Mouse (Mus musculus) adrenal gland, adult 8-10 months (tissue): ENCODE measurements around the gene Fkbp6. TPM values are rescaled to one million over a fixed set of nuclear protein-coding genes. Genes with fewer than 3 reads are reported as not detected.

Experiments used
- DNase-seq: peaks from one replicate; pipeline ENCODE4 v3.0.0; 2022
- total RNA-seq, 4 experiments: library from RNA; stranded (reverse); gene quantifications; 2 replicates each; pipeline ENCODE4 v1.2.4; 2022

Fkbp6 gene
- total RNA-seq, 4 experiments from 2014 or later: 0.21 to 0.52 TPM; not detected in 2

DNA sequence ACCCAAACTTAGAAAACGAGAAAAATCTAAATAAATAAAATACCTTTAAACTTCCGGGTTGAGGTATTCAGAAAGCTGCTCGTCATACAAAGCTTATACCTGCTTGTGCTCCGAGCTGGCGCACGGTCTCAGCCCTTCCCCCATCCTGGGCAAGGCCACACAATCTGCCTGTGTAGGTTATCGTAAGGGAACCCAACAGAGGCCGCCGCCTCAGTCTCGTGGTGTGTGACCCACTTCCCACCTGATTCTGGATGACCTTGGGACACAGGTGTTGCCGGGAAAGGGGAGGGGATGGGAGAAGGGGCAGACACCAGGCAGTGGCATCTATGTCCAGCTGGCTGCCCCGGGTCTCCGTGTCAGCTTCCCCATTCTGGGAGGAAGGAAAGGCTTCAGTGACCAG lies 1.8 kb upstream of the Fkbp6 start:
- no peak for DNase-seq

DNA sequence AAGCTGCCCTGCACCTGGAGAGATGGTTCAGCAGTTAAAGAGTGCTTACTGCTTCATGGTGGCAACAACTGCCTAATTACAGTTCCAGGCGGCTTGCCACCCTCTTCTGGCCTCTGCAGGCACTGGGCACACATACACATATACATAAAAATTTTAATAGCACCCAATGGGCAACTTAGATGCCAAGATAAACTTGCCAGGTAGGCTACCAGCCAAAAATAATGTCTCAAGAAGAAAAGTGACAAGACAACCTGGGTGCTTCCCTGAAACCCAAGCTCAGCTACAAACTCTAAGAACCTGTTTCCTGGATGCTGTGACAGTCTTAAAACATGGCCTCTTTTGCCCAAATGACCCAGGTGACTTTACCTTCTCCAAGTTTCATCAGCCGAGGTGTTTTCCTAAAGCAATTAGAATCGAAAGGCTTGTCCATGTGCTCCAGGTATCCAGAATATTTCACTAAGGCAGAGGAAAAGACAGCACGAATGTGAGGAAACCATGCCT lies 2.3 kb downstream of the Fkbp6 start:
- no peak for DNase-seq

DNA sequence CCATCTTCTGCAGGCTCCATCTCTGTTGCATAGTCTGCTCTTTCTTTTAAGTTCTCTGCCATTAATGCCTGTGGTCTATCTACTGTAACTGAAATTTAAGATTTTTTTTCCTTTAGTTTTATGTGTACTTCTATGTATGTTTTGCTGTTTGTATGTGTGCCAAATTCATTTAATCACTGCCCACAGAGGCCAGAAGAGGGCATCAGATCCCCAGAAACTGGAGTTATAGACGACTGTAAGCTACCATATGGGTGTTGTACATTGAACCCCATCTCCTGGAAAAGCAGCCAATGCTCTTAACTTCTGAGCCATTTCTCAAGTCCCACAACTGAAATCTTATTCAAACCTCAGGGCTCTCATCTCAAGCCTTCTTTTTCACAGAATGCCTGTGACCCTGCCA lies 3.4 kb downstream of the Fkbp6 start:
- DNase-seq: no peak

DNA sequence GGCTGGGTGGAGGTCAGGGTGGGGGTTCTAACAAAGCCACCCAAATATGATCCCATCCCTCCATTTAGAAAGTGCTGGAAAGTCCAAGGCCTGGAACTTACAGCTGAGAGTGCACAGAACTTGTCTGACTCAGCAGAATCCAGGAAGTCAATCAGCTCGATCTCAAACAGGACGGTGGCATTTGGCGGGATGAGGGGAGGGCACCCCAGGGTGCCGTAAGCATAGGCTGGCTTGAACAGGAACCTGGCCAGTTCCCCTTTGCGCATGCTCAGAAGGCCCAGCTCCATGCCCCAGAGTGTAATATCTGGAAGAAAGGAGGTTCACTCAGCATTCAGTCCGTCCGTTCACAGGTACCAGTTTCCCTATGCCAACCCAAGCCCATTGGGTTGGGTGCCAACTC lies 3.9 kb downstream of the Fkbp6 start:
- no peak for DNase-seq

DNA sequence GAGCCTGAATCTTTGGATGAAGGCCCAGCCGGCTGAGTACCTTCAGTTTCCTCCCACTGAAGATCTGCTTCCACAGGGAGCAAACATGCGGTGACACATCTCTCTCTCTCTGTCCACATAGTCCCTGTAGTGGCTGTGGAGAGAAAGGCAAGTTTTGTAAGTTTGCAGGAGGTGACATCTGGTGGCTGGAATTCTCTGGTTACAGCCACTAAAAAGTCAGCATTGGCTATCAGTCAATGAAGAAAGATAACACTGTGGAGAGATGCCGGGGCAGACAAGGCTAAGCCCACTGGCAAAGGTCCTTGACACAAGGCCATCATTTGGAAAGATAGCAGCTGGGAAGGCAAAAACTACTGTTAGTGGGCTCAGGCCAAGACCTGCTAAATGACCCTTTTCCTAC lies 12.3 kb downstream of the Fkbp6 start:
- DNase-seq: peak; percentile 42

DNA sequence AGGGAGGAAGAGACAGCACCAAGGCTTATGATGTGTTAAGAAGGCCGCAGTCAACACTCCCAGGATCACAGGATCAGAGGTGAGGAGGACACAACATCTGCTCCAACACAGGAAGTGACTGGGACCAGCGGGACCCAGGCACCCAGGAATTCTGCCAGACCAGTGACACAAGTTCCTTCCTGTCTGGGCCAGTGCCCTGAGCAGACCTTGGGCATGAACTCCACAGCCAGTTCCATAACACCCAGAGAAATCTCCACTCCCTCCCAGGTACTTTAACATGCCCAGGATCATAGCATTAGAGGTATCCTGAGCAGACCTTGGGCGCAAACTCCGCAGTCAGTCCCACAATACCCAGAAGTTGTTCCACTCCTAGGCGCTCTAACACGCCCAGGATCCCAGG lies 18.7 kb downstream of the Fkbp6 start:
- no peak for DNase-seq

DNA sequence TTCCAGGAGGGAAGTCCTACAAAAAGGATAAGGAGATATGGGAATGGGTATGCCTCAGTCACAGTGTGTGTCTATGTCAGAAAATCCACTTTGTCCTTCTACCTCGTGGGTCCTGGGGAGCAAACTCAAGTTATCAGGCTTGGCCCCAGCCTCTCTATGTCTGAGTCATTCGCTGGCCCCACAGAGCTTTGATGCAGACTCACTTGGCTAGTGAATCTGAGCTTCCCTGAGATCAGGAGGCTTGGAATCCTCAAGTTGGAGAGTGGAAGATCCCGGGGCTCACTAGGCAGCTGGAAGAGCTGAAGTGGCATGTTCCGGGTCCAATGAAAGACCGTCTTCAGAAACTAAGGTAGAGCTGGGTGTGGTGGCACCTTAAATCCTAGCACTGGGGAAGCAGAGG lies 19.6 kb downstream of the Fkbp6 start:
- no peak for DNase-seq

DNA sequence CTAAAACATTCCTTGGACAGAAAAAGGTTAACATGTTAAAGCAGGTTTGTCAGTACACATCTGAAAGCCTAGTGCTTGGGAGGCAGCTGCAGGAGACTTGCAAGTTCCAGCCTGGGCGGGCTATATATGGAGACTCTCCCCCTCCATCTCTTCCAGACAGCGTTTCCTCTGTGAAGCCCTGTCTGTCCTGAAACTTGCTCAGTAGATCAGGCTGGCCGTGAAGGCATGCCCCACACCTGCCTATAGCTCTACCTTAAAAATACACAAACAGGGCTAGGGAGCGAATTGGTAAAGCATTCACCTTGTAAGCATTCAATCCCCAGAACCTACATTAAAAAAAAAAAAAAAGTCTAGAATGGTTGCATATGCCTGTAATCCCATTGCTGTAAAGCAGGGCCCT lies 20.4 kb downstream of the Fkbp6 start:
- DNase-seq: no peak

DNA sequence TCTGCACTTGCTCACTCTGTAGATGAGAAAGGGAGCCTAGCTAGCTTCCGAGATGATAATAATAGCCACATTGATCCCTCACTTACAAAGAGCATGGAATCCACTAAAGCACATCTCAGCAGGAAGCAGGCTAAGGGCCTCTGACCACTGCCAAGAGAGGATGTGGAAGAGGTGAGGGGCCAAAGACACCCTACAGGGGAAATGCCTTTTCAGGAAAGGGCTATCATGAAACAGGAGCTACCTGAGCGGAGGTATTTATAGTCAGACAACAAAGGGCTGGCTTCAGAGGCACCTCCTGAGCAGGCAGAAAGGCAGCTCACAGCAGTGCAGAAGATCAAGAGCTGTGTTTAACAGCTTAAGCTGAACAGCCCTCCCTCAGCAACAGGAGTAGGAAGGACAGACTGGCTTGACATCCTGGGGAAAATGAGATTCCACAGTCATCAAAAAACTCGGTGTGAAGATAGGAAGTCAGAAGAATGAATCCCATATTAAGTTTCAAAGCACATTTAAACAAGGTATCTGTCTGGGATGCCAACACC lies 23.7 kb downstream of the Fkbp6 start:
- DNase-seq: no peak

DNA sequence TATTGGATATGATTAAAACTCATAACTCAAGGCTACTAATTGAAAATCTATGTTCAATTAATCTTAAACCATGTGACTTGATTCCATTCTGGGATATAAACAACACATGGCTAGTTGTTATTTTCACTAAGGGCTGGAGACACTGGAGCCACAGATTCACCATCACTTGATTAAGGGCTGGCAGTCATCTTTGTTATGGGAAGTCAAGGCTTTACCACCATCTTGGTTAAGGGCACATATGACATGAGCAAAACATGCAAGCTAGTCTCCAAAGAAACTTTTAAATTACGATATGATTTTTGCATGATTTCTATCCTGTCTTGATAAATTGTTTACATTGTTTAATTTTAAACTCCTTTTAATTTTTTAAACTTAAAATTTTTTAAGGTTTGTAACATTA lies 27.6 kb downstream of the Fkbp6 start:
- DNase-seq: no peak

DNA sequence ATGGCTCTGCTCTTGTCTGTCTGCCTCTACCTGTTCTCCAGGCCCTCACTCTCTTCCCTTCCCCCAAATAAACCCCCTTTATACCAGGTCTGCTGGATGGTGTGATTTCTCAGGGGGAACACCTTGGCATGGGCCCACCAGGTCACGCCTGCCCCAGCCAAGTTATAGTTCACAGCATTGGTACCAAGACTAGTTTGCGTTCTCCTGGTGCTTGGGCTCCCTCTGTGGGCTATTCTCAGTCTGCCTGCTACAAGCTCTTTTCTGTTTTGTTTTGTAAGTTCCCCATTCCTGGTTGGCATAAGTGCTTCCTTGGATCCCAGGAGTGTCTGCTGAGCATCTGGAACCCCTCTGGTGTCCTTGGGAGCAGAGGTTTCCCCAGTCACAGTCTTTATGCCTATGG lies 30.0 kb downstream of the Fkbp6 start:
- DNase-seq: no peak

DNA sequence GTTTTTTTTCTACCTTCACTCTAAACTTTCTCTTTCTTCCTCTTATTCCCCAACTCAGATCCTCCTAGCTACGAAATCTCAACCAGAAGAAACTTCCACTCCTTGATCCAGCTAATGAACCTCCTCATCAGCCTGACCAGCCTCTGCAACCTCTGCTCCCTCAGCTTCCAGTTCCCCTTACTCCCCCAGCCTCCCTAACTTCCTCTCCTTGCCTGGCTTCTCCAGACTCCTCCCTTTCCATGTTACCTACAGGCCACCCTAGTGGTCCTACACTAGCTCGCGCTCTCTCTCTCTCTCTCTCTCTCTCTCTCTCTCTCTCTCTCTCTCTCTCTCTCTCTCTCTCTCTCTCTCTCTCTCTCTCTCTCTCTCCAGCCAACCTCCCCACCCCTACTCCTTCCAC lies 33.7 kb downstream of the Fkbp6 start:
- no peak for DNase-seq

DNA sequence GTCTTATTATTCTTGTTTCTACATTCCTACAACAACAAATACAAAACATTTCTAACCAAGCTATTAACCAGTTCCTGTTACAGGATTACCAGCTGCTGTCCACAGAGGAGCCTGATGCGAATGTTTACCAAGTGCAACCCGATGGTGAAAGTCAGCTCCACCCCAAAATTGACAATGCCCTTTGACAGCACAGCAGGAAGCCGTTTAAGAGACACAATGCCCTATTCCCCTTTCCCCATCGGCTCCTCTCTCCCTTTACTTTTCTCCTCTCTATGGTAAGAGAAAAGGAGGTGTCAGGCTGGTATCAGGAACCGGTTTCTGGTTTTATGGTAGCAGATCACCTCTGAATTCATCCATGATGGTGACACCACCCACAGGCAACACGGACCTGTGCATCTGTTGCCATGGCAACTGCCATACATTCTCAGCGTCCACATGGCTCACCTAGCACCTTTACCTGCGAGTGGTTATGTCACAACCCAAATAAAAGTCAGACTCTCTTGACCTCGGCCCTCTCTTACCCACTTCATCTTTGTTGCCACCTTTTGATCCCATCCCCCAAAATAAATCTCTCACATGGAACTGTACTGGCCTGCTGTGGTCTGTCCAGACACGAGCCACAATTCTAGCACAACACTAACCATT lies 43.4 kb downstream of the Fkbp6 start:
- DNase-seq: no peak

DNA sequence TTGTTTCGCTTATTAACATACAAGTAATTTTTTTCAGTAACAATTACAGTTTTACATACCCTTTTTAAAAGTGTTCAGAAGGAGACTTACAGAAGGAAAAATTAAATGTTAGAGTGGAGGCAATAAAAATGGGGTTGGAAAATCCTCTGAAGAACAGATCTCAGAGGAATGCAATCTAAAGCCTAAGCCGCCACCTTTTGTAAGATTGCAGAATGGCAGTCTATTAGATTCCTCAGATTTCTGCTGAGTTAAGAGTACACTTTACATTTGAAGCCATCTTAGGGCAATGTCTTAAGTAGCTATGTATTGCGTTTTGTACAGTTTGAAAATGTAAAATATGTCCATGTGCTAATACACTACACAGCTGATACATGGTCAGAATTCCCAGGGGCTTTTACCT lies 47.4 kb downstream of the Fkbp6 start:
- no peak for DNase-seq

DNA sequence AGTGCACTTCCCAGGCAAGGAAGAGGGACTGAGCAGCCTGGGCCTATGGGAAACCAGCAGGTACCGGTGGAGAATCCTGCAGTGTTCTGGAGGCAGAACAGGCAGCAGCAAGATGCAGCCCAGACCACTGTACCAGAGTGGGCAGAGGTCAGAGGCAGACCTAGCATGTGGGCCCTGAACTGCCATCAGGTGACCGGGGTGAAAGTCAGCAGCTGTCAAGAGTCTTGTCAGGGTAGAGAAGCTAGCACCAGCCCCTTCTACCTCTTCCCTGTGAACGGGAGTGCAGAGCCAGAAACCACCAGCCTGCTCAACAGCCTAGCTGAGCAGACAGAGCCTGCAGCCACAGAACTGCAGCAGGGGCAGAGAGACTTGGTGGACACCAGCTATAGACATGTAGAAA lies 47.9 kb downstream of the Fkbp6 start:
- no peak for DNase-seq

DNA sequence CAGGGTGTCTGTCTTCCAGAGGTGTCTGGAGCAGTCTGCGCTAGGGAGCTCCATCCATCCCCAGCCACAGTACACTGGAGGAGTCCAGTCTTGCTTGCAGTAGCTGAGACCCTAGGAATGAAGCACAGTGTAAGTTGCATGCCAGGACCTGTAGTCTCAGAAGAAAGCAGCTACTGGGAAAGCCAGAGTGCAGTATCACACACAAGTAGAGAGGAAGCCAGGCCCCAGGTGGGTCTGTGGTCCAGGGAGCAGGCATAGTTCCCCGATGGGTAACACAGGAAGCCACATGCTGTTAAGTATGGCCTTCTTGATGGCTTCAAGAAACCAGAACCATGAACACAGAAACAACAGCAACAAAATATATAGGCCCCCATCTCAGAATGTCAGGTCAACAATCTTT lies 57.8 kb downstream of the Fkbp6 start:
- no peak for DNase-seq

DNA sequence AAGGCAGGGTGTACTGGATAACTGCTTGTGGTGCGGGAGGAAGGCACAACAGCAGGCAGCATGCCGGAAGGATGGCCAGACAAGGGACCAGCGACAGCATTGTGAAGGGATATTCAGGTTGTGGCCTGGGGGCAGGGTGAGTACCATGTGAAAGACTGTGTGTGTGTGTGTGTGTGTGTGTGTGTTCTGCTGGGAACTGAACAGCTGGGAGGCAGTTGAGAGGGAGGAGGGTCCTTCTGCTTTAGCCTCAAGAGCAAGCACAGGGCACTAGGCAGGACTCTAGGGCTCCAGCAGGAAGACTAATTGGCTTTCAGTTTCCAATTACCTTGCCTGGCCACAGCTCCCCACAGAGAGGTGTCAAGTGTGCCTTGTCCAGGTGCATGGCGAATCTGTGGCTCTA lies 58.7 kb downstream of the Fkbp6 start:
- no peak for DNase-seq

DNA sequence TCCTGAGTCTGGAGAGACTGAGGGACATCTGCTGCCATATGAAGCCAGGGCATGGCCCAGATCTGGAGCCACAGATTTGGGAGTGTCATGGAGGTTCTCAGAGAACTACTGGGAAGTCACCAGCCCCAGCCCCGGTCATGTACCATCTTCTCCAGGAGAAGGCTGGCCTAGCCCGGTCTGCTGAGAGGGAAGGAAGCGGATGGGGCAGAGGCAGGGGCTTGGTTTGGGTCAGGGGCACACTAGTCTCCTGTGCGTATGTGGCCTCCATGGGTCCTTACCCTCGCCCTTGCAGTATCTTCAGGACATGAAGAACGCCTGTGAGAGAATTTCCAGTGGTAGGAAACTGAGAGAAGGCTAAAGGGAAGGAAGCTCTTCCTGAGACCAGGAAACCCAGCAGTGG lies 59.1 kb downstream of the Fkbp6 start:
- DNase-seq: no peak

DNA sequence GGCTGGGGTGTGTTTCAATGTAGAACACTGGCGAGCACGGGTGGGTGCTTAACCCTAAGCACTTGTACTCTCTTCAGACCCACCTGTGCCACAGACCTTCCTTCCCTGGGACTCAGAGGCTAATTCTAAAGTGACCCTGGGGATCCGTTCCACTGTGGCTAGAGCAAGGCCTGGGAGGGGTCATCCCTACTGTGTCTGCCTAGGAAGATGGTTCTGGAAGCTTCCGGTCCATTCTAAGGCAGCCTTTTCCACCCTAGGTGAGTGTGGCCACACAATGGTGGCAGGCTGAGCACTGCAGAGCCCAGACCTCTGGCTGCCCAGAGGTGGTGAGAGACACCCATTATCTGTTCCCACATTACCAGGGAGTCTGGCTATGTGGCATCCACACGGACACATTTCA lies 62.9 kb downstream of the Fkbp6 start:
- no peak for DNase-seq

DNA sequence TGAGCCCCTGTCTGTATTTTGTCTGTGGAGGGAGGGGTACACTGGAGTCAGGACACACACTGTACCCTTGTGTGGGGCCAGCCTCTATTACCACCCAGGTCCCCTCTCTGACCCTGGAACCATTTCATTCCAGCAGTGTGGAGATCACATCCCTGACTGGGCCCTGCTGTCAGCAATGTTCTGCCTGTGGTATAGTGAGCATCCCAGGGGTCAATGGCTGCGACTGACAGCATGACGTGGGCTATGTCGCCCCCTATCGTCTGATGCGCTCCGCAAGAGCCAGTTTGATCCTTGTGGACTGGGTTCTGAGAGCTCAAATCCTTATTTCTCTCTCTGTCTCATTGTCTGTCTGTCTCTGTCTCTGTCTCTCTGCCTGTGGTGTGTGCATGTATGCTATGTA lies 63.7 kb downstream of the Fkbp6 start:
- DNase-seq: peak; percentile 61

DNA sequence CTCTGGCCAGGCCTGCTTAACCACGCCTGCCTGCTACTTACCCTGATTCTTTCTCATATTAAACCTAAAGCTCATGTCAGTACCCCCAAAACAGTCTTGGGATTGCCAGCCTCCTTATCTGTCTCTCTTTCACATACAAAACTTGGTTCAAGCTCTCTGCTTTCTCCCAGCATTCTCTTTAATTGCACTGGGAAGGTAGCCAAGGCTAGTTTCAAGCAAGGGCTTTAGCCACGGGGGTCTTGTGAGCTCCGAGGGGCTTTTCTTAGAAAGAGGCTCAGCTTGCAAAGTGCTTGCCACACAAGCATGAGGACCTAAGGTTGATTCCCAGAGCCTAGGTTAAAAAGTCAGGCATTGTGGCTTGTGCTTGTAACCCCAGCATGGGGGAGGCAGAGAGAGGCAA lies 64.6 kb downstream of the Fkbp6 start:
- DNase-seq: no peak

DNA sequence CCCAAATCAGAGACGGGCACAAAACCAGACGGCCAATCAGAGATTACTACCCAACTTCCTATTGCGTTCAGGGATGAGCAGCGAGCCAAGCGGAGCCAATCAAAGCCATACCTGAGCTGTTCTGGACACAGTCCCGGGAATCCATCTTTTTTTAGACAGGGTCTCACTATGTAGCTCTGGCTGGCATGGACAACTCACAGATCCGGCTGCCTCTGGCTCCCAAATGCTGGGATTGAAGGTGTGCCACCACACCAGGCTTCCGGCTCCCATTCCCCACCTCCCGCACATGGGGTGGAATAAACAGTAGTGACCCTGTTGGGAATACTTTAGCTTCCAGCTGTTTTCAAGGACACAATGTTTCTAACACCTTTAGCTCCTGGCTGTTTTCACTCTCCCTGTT lies 69.6 kb downstream of the Fkbp6 start:
- DNase-seq: no peak

DNA sequence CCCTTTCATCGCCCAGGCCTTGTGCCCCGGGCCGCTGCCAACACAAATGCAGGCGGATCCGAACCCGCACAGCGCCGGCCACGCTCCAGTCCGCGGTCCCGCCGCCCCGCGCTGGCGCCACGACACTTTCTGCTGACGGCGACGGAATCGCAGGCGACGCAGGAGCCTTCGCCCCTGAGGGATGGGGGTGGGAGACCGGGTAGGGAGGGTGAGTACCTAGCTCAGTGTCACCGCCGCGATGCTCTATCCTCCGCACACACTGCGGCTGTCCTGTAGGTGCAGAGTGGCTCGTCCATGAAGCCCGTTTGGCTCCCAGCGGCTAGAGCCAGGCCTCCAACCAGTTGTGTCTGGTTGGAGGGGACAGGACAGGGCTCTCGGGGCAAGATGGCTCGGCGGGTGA lies 73.2 kb downstream of the Fkbp6 start:
- no peak for DNase-seq

DNA sequence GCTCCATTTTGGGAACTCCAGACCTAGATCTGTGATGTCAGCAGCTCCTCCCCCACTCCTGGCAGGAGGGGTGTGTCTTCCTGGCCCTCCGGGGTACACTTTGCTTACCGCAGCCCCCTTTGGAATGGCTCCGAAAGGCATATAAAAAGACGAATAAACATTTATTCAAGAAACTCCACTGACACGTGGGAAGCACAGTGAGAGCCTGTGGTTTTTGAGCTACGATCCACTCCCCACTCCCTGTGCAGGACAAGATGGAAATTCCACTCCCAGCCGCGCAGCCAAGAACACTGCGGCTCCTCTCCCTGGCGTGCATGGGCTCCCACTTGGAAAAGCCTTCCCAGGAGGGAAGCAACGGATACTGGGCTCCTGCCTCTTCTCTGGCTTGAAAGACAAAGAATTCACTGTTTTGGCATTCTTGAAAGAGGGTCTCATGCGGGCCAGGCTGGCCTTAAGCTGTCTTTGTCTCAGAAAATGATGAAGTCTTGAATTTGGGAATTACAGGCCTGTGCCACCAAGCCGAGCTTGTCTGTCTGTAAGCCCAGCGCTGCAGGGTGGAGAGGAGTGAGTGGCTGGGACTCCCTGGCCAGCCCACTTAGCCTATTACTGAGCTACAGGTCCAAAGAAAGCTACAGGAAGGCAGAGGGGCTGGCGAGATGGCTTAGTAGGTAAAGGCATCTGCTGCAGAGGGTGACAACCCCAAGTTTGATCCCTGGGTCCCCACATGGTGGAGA lies 75.0 kb downstream of the Fkbp6 start:
- no peak for DNase-seq
